ENCODE assay signal across 8 mouse cellular contexts in genomic region chr6:135252728-135253077, GRCm38 (mm10). TPM values are rescaled to one million over a fixed set of nuclear protein-coding genes. Genes with fewer than 3 reads are reported as not detected.
A peak's percentile ranks its signal among the peaks of the same experiment; 100 is the strongest.
DNase-seq lines count a peak whose midpoint lies in the region; ATAC-seq and TF ChIP-seq lines count a peak whose summit lies in the region.

No protein-coding gene starts in this region.

- H3K27me3 ChIP-seq in embryonic facial prominence, embryonic 12.5 days: 0 out of 2 replicates have a peak, but pooled peaks cover 5% of the 10 kb centered on the region
- H3K27me3 ChIP-seq in heart, adult 2 months (ENCODE audit: control insufficient read depth, insufficient read depth, low read length): no peaks in the 10 kb centered on the region

- peak; percentile 75; the same call in 1 of the 2 replicates for ATAC-seq in embryonic facial prominence, embryonic 12.5 days (ENCODE audit: insufficient number of reproducible peaks, insufficient read depth, low FRiP score, low TSS enrichment)
- no peak for ATAC-seq in inflammation-experienced regulatory T-cells, adult 6 months

- peak overlapping the region; percentile 11; the same call in 1 of the 2 replicates for H3K4me3 ChIP-seq in embryonic facial prominence, embryonic 12.5 days
- H3K4me3 ChIP-seq in heart, adult 2 months: 0 out of 2 replicates have a peak overlapping the region, but pooled peaks have one; percentile 5

- 7% methylated on average over 16 of the region's 16 CpGs for WGBS in embryonic facial prominence, embryonic 12.5 days
- 9% methylated on average over 16 of the region's 16 CpGs for WGBS in heart, adult 2 months

- TF ChIP-seq POLR2A in heart, adult 2 months (IDR thresholded peaks at IDR 0.05; ENCODE audit: insufficient read depth, low read depth, low read length): no peak

- TF ChIP-seq CTCF in heart, adult 2 months (IDR thresholded peaks at IDR 0.05): no peak

- H3K9ac ChIP-seq in embryonic facial prominence, embryonic 12.5 days: no peak overlapping the region
- no peak overlapping the region for H3K9ac ChIP-seq in heart, adult 2 months (ENCODE audit: low read depth, low read length)

- peaks cover 3% of the 10 kb centered on the region; the same call in 1 of the 2 replicates for H3K9me3 ChIP-seq in embryonic facial prominence, embryonic 12.5 days

- H3K27ac ChIP-seq in embryonic facial prominence, embryonic 12.5 days: 0 out of 2 replicates have a peak overlapping the region, but pooled peaks have one; percentile 65
- peak overlapping the region; percentile 32 for H3K27ac ChIP-seq in heart, adult 2 months

- no peaks in the 10 kb centered on the region for H3K79me2 ChIP-seq in heart, adult 2 months (replicated peaks; ENCODE audit: control insufficient read depth, insufficient read depth, low read length)

- peak overlapping the region; percentile 47 for H3K4me2 ChIP-seq in embryonic facial prominence, embryonic 12.5 days (replicated peaks)

- intact Hi-C loops in heart, adult 2 months (cut with DNase I): loop anchor here (2.0 kb wide), 1 partner anchor 70 kb away; no protein-coding TSS in a partner anchor
- intact Hi-C loops in left cerebral cortex, postnatal 36 days (cut with DNase I): no loop called here

- DNase-seq in adrenal gland, adult (ENCODE audit: inconsistent age in 2 of 2, low spot score in 1 of 2): peak; percentile 69 to 86
- DNase-seq in heart, adult 2 months: peak; percentile 86 to 90
- peak; percentile 83 for DNase-seq in kidney, adult 18-20 months
- DNase-seq in left cerebral cortex, postnatal 36 days (ENCODE audit: low spot score in 2 of 2): peak; percentile 77 to 83
- DNase-seq in mesoderm, embryonic 11.5 days (ENCODE audit: low read depth, low spot score): peak; percentile 91
- peak; percentile 85 for DNase-seq in right cerebral cortex, postnatal 4 days

- TF ChIP-seq EP300 in heart, adult 2 months (IDR thresholded peaks at IDR 0.05; ENCODE audit: insufficient read depth, low read depth, low read length): peak; percentile 37; the same call in 1 of the 2 replicates

- no peaks in the 10 kb centered on the region for H3K36me3 ChIP-seq in embryonic facial prominence, embryonic 12.5 days
- no peaks in the 10 kb centered on the region for H3K36me3 ChIP-seq in heart, adult 2 months (ENCODE audit: control insufficient read depth, insufficient read depth, low read length)

- peaks cover 20% of the 10 kb centered on the region for H3K4me1 ChIP-seq in embryonic facial prominence, embryonic 12.5 days
- H3K4me1 ChIP-seq in heart, adult 2 months (ENCODE audit: control insufficient read depth, insufficient read depth, low read length): peaks cover 15% of the 10 kb centered on the region

RNA-seq across cellular contexts. Expression of gene Gsg1, which starts 1.4 kb away (rescaled TPM):
- polyA plus RNA-seq in embryonic facial prominence, embryonic 12.5 days (2016; fragmentation: Nextera tagmentation; extraction: Ambion mirVana): 0.45 TPM in 1 of 2 replicates, not detected in the other
- under 1 TPM; 0.34 to 0.68 TPM for total RNA-seq in heart, adult 2 months (2021)
- polyA plus RNA-seq in heart, adult 2 months (2012; rRNA removed): 2.7 and 3.0 TPM in 2 replicates
- total RNA-seq in left cerebral cortex, postnatal 36 days (2021): not detected
- not detected for polyA plus RNA-seq in inflammation-experienced regulatory T-cells, adult 6 months (2017; shearing (Covaris generic))

RNA-seq across cellular contexts. Expression of gene Hebp1, which starts 54.9 kb away (rescaled TPM):
- 6.8 and 7.3 TPM in 2 replicates for polyA plus RNA-seq in embryonic facial prominence, embryonic 12.5 days (2016; fragmentation: Nextera tagmentation; extraction: Ambion mirVana)
- total RNA-seq in heart, adult 2 months (2021): 10 to 100 TPM; 46.6 to 57.8 TPM
- polyA plus RNA-seq in heart, adult 2 months (2012; rRNA removed): 11.3 and 14.1 TPM in 2 replicates
- total RNA-seq in left cerebral cortex, postnatal 36 days (2021): 10 to 100 TPM; 42.9 to 55.6 TPM
- polyA plus RNA-seq in inflammation-experienced regulatory T-cells, adult 6 months (2017; shearing (Covaris generic)): 1 to 10 TPM in 2 of 3 experiments, not detected in 1; 1.3 to 2.0 TPM

RNA-seq across cellular contexts. Expression of gene Fam234b, which starts 54.9 kb away (rescaled TPM):
- polyA plus RNA-seq in embryonic facial prominence, embryonic 12.5 days (2016; fragmentation: Nextera tagmentation; extraction: Ambion mirVana): 26.4 and 28.7 TPM in 2 replicates
- 1 to 10 TPM; 6.4 to 9.5 TPM for total RNA-seq in heart, adult 2 months (2021)
- 5.8 TPM in 2 replicates for polyA plus RNA-seq in heart, adult 2 months (2012; rRNA removed)
- total RNA-seq in left cerebral cortex, postnatal 36 days (2021): 100 to 1,000 TPM; 159 to 171 TPM
- 10 to 100 TPM; 21.9 to 30.2 (median 30.2) TPM for polyA plus RNA-seq in inflammation-experienced regulatory T-cells, adult 6 months (2017; shearing (Covaris generic))

RNA-seq across cellular contexts. Expression of gene Pbp2, which starts 57.5 kb away (rescaled TPM):
- polyA plus RNA-seq in embryonic facial prominence, embryonic 12.5 days (2016; fragmentation: Nextera tagmentation; extraction: Ambion mirVana): not detected in 2 replicates
- total RNA-seq in heart, adult 2 months (2021): not detected
- polyA plus RNA-seq in heart, adult 2 months (2012; rRNA removed): 0.12 TPM in 1 of 2 replicates, not detected in the other
- under 1 TPM in 1 of 2 experiments, not detected in 1; 0.32 TPM for total RNA-seq in left cerebral cortex, postnatal 36 days (2021)
- not detected for polyA plus RNA-seq in inflammation-experienced regulatory T-cells, adult 6 months (2017; shearing (Covaris generic))
